Mouse (Mus musculus): ENCODE results near the gene Rab43.

- no peak for TF ChIP-seq CTCF (IDR thresholded peaks at IDR 0.05; ENCODE audit: low read depth)
- TF ChIP-seq EP300 (IDR thresholded peaks at IDR 0.05; ENCODE audit: low read depth): no peak
Observed at GRCm38 (mm10) chr6:87789791-87790190, 22.2 kb downstream of the Rab43 start.
